Mouse (Mus musculus) adrenal gland, adult 2 months (tissue): ENCODE measurements around the gene Brsk2. TPM values are rescaled to one million over a fixed set of nuclear protein-coding genes. Genes with fewer than 3 reads are reported as not detected.

Experiments
- DNase-seq: peaks from one replicate; pipeline ENCODE4 v3.0.0; 2021
- polyA plus RNA-seq: library from polyadenylated mRNA; depleted of rRNA; stranded (reverse); fragments of >200 nt; gene quantifications from 2 replicates; pipeline ENCODE4 v1.2.3, GENCODE M21; 2012
- total RNA-seq, 2 experiments: library from RNA; stranded (reverse); gene quantifications; 2 replicates each; pipeline ENCODE4 v1.2.3; 2021

The Brsk2 gene
- total and polyA plus RNA-seq, 3 experiments, result 2.1 to 3.8 (median 3.1) TPM

DNA sequence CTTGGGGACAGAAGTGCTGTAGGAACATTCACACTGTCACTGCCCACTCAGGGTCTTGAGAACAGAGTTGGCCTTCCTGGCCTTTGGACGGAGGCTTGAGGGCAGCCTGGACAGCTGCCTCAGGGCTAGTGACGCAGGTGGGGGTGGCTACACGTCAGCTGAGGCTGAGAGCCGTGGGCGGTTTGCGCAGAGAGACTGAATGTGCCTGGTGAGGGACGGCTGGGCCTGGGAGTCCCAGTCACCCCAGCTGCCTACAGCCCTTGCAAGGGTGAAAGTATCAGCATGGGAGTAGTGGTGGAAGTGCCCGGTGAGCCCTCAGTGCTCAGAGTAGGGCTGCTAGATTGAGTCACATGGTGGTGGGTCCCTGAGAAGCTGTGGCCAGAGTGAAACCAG is 6.6 kb downstream of the Brsk2 start:
- no peak for DNase-seq

DNA sequence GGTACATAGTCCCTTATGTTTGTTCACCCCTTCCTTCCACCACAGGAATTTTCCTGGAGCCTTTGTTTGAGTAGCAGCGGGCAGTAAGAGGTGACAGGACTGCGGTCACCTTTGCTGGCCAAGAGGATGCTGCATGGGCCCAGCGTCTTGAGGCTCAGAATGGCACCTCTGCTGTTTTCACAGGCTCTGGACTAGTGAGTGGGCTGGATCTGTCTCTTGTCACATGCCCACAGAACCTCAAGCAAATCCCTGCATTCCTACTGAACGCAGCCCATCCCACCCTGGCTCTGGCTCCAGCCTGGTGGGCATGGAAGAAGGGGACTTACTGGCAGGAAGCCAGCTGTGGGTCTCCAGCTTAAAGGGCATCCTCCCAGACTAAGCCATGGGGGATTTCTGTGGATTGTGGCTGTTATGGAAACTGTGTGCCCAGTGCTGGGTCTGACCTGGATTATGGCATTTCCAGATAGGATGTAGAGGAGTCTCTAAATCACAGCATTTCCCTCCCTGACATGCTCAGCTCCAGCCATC is 8.0 kb downstream of the Brsk2 start:
- no peak for DNase-seq

DNA sequence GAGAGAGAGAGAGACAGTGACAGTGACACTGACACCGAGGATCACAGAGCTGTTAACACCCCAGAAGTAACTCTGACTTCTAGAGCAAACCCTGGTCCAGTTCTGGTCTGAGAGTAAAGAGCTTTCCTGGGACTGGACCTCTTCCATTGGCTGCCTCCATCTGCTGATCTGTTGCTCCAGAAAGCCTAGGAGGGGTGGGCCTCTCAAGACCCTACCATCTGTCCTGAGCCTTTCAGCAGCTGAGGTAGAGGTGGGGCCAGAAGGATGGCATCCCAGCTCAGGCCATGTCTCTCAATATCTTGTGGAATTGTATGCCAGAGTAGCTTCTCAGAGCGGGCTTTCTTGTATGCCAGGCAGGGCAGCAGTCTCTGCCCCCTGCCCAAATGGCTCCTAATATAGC is 8.7 kb downstream of the Brsk2 start:
- no peak for DNase-seq

DNA sequence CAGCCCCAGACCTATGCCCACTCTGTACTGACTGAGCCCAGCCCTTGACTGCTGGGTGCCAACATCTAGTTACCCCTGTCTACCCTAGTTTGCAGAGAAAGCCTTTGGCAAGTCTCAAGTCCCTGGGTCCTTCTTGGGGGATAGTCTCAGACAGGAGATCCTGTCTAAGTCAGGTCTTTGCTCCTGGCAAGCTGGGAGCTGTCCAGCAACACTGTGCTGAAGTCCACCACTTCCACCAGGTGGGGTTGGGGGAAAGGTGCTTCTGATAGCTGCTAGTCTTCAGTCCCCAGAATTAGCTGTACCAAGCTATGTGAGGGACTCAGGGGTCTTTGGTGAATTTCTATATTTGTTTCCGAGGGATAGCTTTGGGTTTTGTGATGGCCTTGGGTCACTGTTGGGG is 9.6 kb downstream of the Brsk2 start:
- no peak for DNase-seq

DNA sequence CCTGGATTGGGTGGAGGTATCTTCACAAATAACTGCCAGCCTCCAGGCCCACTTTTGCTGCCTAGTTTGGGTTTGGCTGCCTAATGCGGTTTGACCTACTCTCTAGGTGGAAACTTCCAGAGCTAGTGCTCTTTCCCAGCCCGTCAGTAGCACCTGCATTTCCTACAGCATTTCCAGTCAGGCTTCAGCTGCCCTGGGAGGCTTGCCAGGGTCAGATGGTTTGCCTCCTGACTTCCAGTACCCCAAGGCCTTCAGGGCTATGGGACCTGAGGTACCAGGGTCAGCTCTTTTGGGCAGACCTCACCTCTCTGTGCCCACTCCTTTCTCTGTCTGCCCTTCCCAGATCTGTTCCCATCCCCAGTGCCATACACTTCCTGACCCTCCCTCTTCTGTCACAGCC is 11.4 kb downstream of the Brsk2 start:
- no peak for DNase-seq

DNA sequence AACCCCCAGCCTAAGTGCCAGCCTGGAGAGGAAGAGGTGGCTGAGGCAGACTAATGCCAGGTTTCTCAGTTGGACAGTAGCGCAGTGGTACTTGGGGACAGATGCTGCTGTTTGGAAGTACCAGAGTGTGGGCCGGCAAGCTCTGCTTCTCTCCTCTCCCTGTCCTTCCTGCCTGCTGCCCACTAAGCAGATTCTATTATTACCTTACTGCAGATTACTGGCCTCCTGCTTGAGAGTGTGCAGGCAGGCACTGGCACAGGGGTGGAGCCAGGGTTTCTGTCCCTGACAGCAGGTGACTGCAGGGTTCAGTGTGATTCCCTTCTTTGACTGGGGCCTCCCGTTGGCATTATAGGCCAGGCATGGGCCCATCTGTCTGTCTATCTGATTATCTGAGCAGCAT is 11.9 kb downstream of the Brsk2 start:
- DNase-seq, result no peak

DNA sequence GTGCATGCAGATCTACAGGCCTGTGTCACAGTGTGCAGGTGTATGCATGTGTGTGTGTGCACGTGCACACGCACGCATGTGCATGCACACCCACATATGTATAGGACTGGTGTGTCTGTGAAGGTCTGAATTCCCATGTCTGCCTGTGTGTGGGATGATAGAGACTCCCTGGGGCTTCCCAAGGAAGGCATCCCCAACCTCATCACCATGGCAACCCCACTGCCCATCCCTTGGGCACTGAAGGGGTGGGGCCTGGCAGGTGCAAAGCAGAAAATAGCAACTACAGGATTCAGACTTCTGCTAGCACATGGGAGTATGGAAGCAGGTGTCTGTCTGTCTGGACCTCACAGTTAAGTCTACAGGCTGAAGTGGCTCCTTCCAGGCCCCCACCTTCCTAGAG is 13.0 kb downstream of the Brsk2 start:
- no peak for DNase-seq

DNA sequence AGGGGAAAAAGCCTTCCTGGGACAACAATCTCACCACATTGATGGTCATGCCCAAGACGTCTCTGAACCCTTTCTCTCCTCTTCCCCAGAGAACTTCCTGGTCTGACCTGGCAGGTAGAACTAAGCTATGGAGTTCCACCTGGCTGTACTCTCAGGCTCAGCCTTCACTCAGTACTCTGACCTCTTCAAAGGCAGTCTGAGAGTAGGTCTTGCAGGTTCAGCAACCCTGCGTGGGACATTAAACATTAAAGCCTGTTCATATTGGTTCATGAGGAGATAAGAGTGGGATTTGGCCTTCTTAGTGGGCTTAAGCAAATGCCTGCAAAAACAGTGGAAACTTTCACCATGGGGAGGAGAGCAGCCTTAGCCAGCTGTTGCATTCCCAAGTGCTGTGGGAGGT is 16.7 kb downstream of the Brsk2 start:
- no peak for DNase-seq

DNA sequence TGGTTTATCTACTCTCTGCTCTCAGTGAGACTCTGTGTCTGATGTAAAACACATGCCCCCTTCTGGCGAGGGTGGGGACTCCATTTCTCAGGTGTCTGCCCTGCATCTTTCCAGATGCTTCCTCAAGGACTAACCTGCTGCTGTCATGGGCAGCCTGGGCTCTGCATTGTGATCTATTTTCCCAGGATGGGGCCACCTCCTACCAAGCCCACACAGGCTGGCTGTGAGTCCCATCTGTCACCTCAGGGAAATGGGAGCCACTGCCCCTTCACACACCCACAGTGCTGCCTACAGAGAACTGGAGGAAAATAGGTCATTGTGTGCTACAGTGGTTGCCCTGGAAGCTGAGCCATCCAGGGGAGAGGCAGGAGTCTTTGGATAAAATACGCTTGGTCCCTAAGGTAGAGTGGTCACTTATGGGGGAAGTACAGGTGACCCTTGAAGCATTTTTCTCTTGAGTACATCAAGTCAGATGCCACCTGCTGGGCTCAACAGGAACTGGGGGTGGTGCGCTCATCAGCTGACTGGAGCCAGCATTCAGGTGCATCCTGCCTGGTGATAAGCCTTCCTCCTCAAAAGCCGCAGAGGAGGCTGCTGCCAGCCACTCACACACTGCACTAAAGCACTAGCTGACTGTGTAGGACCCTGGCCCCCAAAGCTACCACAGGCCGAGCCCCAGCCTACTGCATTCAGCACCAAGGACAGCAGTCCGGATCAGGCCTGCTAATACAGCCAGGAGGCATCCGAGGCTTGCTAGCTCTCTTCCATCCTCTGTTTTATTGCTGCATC is 23.5 kb downstream of the Brsk2 start:
- no peak for DNase-seq

DNA sequence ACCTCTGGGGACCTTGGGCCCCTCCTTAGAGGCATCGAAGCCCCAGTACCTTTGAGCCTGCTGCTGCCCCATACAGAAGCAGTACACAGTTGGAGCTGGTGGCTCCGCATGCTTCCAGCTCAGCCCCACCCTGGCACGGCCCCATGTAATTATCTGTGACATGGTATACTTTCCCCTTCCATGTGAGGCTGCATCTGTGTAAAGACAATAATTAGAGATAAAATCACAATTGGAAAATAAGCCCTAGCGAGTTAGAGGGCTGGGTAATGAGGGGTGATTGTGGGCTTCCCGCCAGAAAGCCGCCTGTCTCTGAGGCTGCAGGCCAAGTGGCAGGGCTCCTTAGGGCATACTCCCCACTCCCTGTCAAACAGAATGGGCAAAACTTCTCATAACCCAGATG is 28.5 kb downstream of the Brsk2 start:
- no peak for DNase-seq

DNA sequence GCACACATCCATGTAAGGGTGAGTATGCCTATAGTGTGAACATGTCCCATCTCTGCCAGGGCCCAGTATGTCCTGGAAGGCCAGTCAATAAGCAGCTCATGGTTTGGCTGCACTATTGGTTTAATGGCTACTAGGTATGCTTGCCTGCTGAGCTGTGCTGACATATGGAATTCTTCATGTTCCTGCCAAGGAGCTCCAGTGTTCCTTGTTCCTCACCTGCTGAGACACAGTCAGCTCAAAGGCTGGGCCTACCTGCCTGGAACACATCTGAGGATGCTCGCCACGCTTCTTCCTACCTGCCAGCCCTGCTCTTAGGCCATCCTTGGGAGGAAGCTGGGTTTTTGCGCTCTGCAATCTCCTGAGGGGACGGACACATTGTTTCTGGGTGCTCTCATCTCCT is 29.7 kb downstream of the Brsk2 start:
- DNase-seq, result no peak

DNA sequence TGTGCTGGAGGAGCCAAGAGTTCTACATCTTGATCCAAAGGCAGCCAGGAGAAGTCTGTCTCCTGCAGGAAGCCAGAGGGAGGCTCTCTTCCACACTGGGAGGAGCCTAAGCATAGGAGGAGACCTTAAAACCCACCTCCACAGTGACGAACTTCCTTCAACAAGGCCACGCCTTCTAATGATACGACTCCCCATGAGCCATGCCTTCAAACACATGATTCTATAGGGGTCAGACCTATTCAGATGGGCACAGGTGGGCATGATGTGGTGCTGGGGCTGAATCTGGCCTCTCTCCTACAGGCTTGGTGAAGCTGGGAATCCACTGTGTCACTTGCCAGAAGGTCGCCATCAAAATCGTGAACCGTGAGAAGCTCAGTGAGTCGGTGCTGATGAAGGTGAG is 31.7 kb downstream of the Brsk2 start:
- no peak for DNase-seq

DNA sequence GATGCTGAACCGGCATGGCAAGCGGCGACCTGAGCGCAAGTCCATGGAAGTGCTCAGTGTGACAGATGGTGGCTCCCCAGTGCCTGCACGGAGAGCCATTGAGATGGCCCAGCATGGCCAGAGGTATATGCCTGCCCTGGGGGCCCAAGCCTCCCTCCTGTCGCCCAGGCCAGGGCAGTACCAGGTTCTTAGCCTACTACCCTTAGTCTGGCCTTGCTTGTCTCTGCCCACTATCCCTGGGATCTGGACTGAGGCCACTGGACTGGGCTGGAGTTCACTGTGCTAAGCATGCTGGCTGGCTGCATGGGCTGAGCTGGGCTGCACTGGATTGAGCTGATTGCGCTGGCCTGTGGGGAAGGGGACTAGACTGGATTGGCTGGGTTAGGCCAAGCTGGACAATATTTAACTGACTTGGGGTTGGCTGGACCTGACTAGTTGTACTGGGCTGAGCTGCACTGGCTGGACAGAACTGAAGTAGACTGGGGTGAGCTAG is 38.8 kb downstream of the Brsk2 start:
- DNase-seq, result no peak

DNA sequence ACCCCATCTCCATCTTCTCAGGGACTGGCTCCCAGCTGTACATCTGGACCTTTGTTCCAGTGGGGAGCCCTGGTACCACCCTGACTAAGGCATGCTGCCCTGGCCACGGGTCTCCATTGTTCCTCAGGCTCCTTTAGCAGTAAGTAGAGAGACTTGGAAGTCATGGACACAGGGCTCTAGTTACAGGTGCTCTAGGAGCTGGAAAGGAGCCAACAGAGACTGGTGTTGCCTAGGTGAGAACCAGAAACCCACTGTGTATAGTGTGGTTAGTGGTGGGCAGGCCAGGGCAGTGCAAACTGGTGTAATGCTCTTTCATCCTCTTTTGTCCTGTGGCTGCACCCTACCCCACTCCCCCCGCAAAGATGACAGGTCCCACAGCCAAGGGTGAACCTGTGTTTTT is 41.6 kb downstream of the Brsk2 start:
- DNase-seq, result no peak

DNA sequence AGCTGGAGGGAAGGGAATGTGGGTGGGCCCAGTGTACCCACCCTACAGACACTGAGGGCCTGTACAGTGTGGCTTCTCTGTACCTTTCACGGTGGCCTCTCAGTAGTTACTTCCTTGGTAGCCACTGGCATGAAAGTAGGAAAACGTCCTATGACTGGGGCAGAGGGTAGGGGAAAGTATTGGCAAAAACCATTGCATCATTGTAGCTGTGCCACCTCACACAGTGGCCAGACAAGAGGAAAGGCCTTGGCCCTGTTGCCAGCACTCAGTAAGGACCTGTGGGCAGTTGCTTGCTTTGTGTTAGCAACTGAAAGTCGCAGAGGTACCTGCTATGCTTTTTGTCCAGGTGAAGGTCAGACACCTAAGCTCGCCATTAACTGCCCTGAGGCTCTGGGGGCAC is 44.6 kb downstream of the Brsk2 start:
- DNase-seq, result peak; percentile 18

DNA sequence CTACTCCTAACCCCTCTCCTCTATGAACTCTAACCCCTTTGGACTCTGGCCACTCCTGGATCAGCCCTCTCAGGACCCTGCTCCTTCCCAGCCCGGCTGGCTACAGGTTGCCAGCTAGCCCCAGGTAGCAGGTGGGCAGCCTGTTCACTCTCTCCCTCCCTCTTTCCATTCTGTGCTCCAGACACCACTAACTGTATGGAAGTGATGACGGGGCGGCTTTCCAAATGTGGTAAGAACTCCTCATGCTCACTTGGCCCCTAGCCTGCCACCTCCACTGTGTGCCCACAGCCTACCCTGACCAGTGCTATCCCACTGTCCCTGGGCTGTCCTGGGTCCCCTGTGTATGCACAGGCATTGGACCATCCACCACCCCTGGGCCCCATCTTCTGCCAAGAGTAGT is 51.1 kb downstream of the Brsk2 start:
- no peak for DNase-seq

DNA sequence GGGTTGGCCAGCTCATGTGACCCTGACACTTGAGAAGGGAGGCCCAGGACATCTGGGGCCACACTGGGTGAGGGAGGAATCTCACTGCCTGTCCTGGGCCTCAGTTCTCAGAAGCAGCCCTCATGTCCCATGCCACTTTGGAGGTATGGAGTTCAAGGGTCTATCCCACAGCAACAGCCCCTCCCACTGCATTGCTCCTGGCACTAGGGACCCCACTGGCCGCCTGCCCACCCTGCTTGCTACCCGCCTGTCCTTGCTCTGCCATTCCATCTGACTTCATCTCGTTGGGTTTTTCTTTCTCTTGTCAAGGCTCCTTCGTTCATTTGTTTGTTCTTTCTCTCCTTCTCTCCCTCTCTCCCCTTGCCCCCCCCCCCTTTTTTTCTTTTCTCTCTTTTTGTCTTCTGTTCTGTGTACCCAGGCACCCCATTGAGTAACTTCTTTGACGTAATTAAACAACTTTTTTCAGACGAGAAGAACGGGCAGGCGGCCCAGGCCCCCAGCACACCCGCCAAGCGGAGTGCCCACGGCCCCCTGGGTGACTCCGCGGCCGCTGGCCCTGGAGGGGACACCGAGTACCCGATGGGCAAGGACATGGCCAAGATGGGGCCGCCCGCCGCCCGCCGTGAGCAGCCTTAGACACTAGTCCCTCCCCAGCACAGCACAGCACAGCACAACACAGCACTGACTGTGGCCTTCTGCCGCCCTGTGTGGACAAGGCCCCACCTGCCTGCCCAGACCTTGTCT is 52.2 kb downstream of the Brsk2 start:
- no peak for DNase-seq

DNA sequence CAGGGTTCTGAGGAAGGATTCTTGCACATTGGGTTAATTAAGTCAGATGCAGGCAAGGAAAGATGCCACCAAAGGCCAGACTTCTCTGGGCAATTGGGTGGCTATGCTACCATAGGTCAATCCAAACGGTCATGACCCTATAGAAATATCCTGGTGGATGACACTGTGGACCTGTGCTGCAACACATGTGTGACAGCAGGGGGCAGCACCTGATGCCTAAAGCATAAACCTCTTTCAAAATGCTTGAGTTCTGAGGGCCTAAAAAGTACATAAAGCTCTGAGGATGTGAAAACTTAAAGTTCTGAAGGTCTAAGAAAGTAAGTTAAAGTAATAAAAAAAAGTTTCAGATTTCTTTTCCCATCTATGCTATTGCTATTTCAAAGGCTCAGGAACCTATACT is 67.0 kb downstream of the Brsk2 start:
- DNase-seq, result no peak

DNA sequence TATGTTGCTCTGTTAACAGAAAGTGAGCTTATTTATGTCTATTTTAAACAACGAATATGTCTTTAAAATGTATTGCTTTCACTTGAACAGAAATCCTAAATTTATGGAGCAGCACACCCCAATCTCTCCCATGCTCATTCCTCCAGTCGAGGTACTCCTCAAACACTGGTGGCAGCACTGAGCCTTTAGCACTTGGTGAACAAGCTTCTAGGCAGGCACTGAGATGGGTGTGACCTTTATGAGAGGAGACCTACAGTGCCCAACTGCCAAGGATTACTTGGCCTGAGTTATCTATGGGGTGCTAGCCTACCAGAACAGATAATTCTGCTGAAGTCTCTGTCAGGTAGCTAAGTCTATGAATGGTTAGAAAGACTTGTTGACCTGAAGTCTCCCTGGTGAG is 70.1 kb downstream of the Brsk2 start:
- DNase-seq, result peak; percentile 23

DNA sequence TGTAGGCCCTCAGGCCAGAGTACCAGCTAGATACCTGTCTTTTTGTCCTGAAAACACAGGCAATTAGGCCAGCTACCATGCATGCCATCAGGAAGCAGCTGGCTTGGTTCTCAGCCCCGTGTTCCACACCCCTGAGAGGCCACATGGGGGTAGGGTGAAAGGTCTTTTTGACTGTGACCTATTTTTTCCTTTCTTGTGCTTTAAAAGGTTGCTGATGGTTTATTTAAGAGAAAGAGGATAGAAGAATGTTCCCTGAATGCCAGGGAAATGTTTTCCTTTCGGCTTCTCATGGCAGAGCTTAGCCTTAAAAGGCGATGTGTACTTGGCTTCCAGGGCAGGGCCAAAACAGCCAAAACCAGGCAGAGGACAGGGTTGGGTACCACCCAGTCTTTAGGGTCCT is 71.3 kb downstream of the Brsk2 start:
- DNase-seq, result no peak

DNA sequence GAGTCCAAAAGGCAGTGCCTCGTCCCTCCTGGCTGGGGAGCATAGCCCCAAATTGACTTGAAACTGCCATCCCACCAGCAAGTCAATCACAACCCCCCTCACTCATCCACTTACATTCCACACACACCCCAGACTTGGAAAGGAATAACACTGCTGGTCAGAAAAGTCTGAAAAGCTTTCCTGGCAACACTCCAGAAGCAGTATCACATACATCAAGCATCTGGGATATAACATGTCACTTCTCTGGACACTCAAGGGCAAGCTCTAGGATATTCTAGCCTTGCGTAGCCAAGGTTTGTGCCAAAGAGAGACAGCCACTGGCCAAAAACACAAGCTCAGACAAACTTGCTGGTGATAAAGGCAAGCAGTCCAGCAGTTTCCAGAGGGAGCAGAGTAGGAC is 75.6 kb downstream of the Brsk2 start:
- DNase-seq, result peak; percentile 10

DNA sequence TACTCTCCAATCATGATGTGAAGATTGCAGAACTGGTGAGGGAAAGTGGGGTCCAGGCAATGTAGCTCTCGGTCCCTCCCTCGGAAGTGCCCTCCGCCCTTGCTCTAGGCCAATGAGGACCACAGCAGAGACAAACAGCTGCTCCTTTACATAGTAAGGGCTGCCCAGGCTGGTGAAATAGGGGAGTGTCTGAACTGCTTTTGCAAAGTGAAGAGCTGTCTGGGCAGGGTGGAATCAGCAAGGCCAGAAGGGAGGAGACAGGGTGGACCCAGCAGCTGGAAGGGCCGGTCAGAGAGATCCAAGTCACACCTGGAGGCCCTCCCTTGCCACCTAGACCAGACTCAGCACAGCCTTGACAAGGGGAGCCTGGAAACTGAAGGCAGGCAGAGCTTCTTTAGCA is 76.4 kb downstream of the Brsk2 start:
- DNase-seq, result no peak

DNA sequence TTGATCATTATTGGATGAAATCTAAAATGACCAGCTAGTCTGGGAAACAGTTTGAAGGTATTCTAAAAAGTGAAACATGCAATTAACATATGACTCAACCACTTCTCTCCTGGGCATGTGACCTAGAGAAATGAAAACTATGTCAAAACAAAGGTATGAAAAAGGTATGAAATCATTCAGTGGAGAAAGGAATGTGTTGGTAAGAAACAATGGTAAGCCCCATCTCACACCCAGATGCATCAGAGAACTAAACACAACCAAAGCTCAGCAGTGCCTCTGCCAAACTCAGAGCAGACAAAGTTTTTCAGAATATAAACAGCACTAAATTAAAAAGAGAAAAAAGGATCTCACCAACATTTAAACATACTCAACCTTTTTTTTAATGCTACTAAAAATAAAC is 80.5 kb downstream of the Brsk2 start:
- no peak for DNase-seq

DNA sequence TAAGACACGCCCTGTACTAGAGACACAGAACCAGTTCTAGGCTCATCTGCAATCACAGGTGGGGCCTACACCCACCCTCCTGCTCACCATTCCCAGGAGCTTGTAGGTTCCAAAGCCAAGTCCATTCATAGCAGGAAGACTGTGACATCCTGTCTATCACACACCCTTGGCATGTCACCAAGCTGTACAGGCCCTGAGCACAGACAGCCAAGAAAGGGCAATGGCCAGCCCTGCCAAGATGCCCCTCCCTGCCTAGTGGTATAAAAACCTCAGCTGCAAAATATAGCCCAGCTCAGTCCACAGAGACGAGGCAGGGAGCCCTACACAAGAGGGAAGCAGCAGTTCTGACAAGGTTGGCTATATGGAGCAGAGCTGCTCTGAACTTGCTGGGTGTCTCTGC is 84.6 kb downstream of the Brsk2 start:
- DNase-seq, result peak; percentile 43
